Mouse (Mus musculus): ENCODE data around the gene Ankrd11.

DNA sequence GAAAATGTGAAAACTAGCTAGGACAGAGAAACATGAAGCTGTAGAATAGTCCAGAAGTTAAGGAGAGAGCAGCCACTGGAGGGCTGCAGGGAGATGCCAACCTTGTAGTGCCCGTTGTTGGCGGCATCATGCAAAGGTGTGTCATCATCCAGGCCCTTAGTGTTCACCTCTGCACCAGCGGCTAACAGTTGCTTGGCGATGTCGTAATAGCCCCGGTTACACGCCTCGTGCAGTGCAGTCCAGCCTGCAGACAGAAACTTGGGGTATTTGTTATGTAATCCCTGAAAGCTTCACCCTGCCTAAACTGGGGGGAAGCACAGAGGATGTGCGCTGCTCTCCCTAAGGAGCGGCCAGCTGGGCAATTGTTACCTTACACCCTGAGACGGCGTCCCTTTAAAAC lies 143.6 kb downstream of the Ankrd11 start:
- TF ChIP-seq CTCF (IDR thresholded peaks at IDR 0.05; ENCODE audit: control insufficient read depth, insufficient read depth, insufficient replicate concordance, low read depth, low read length) (no peak), POLR2A (IDR thresholded peaks at IDR 0.05; ENCODE audit: control insufficient read depth, low read depth, low read length) (no peak)
